Mouse (Mus musculus) MEL (cell line): ENCODE data around the gene Scd3.

Experiments
- ETS1 ChIP-seq: IDR thresholded peaks from 2 replicates; pipeline ENCODE4 v1.6.1; 2012; ENCODE audit warnings: low read depth, mild to moderate bottlenecking, inconsistent platforms, low read length, improper control_type of control experiment, moderate library complexity
- GATA1 ChIP-seq: IDR thresholded peaks from 2 replicates; pipeline ENCODE4 v1.6.1; 2011; ENCODE audit warnings: low read depth, low read length, improper control_type of control experiment
- NRF1 ChIP-seq: IDR thresholded peaks from 2 replicates; pipeline ENCODE4 v1.6.1; 2014; ENCODE audit warnings: low read depth, mild to moderate bottlenecking, inconsistent platforms, low read length, improper control_type of control experiment, moderate library complexity; ENCODE audit not compliant: poor library complexity, insufficient read depth, severe bottlenecking
- POLR2A ChIP-seq, 2 experiments: IDR thresholded peaks; 2 replicates each; pipeline ENCODE4 v1.6.1; 2011 to 2012; ENCODE audit warnings: low read length in 2 of 2, mild to moderate bottlenecking in 2 of 2, control low read depth in 1 of 2, improper control_type of control experiment in 1 of 2, low read depth in 1 of 2, moderate library complexity in 1 of 2; ENCODE audit not compliant: control insufficient read depth in 1 of 2, insufficient read depth in 1 of 2, poor library complexity in 1 of 2
- TCF12 ChIP-seq: IDR thresholded peaks from 2 replicates; pipeline ENCODE4 v1.6.1; 2014; ENCODE audit warnings: low read depth, mild to moderate bottlenecking, inconsistent platforms, low read length, improper control_type of control experiment, moderate library complexity
- UBTF ChIP-seq: IDR thresholded peaks from 2 replicates; pipeline ENCODE4 v1.6.1; 2012; ENCODE audit warnings: low read depth, mild to moderate bottlenecking, inconsistent platforms, low read length, improper control_type of control experiment, moderate library complexity, borderline replicate concordance; ENCODE audit not compliant: insufficient read depth
- USF1 ChIP-seq: IDR thresholded peaks from 2 replicates; pipeline ENCODE4 v1.6.1; 2014; ENCODE audit warnings: low read depth, mild to moderate bottlenecking, inconsistent platforms, low read length, improper control_type of control experiment, moderate library complexity
- ZC3H11A ChIP-seq: IDR thresholded peaks from 2 replicates; pipeline ENCODE4 v1.6.1; 2012; ENCODE audit warnings: low read depth, mild to moderate bottlenecking, inconsistent platforms, low read length, improper control_type of control experiment

DNA sequence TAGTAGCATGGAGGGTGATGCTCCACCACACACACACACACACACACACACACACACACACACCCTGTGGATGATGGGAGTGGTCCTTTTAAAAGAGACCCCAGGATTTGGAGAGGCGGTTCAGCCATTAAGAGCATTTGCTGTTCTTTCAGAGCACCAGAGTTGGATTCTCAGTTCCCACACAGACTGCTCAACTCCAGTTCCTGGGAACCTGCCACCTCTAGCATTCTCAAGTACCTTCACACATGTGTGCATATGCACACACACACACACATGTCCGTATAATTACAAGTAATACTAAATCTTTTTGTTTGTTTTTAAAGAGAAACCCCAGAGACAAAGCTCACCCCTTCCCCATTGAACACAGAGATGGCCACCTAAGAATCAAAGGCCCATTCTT is 89.0 kb downstream of the Scd3 start:
- no peak for TF ChIP-seq ETS1
- TF ChIP-seq USF1, result no peak
- TF ChIP-seq POLR2A (IDR thresholded peaks at IDR 0.05; ENCODE audit: control insufficient read depth in 1 of 2, insufficient read depth in 1 of 2, low read depth in 1 of 2, low read length in 2 of 2, poor library complexity in 1 of 2), result no peak
- TF ChIP-seq NRF1, result no peak
- TF ChIP-seq ZC3H11A, result no peak
- no peak for TF ChIP-seq UBTF
- no peak for TF ChIP-seq TCF12
- no peak for TF ChIP-seq GATA1
